Mouse (Mus musculus) liver, embryonic 13.5 days (tissue): ENCODE measurements around the gene Garem2. TPM values are rescaled to one million over a fixed set of nuclear protein-coding genes. Genes with fewer than 3 reads are reported as not detected.
A peak's percentile ranks its signal among the peaks of the same experiment; 100 is the strongest.

Experiments used
- ATAC-seq: fragments of 200-750 bp; cut with Nextera tagmentation; 2 replicates; pipeline ENCODE4 v1.8.0; 2017; ENCODE audit warnings: low read depth, mild to moderate bottlenecking, moderate number of reproducible peaks, moderate library complexity
- DNase-seq: peaks from one replicate; pipeline ENCODE4 v3.0.0; 2022
- H3K27ac ChIP-seq: fragments of 300-500 bp; sonication (generic); 2 replicates; pipeline ENCODE4 v1.5.1; 2015; ENCODE audit warnings: moderate library complexity, mild to moderate bottlenecking, inconsistent platforms
- H3K27me3 ChIP-seq: fragments of 300-500 bp; sonication (generic); 2 replicates; pipeline ENCODE4 v1.6.1; 2015; ENCODE audit warnings: mild to moderate bottlenecking, inconsistent platforms
- H3K36me3 ChIP-seq: fragments of 300-500 bp; sonication (generic); 2 replicates; pipeline ENCODE4 v1.6.1; 2015; ENCODE audit warnings: mild to moderate bottlenecking, inconsistent platforms
- H3K4me1 ChIP-seq: fragments of 300-500 bp; sonication (generic); replicated peaks from 2 replicates; pipeline ENCODE4 v1.6.1; 2015; ENCODE audit warnings: inconsistent platforms
- H3K4me2 ChIP-seq: fragments of 300-500 bp; sonication (generic); 2 replicates; pipeline ENCODE4 v1.6.1; 2015; ENCODE audit warnings: inconsistent platforms, mild to moderate bottlenecking, moderate library complexity
- H3K4me3 ChIP-seq: fragments of 300-500 bp; sonication (generic); replicated peaks from 2 replicates; pipeline ENCODE4 v1.5.1; 2015; ENCODE audit warnings: mild to moderate bottlenecking, inconsistent platforms
- H3K9ac ChIP-seq: fragments of 300-500 bp; sonication (generic); 2 replicates; pipeline ENCODE4 v1.6.1; 2015; ENCODE audit warnings: mild to moderate bottlenecking, inconsistent platforms
- H3K9me3 ChIP-seq: fragments of 300-500 bp; sonication (generic); replicated peaks from 2 replicates; pipeline ENCODE4 v1.6.1; 2016; ENCODE audit warnings: inconsistent platforms
- WGBS: fragments of 180-500 bp; shearing (Covaris S2); methylation state at CpG from one replicate; pipeline ENCODE4 v1.1.7; 2015; ENCODE audit not compliant: insufficient replicate concordance; 5-methylcytosine and 5-hydroxymethylcytosine counted together
- polyA plus RNA-seq: library from polyadenylated mRNA; unstranded; fragments of >200 nt; fragmentation: Nextera tagmentation; extraction: Ambion mirVana; gene quantifications from 2 replicates; pipeline ENCODE4 v1.2.1, GENCODE M21; 2015

Garem2 gene
- polyA plus RNA-seq, 1 experiment from 2014 or later: 0.03 TPM

DNA sequence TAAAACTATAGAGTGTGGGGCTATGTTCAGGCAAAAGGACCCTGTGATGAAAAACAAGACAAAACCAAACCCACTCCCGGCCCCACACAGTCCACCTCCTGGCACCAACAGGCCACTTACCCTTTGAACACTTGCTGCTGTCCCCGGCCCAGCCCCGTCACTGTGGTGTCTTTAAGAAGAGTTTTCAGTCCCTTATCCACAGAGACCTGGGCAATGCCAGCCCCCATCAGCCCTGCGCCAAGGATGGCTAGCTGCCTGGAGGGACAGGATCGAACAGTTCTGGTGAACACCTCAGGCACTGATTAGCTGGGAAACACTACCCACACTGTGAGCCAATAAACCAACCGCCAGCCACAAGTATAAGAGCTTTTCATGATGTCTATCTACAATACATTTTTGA, 23.7 kb downstream of the Garem2 start:
- no peaks in the 10 kb centered on the region for H3K4me1 ChIP-seq
- no peak overlapping the region for H3K4me3 ChIP-seq
- no peaks in the 10 kb centered on the region for H3K9me3 ChIP-seq
- H3K27me3 ChIP-seq: no peaks in the 10 kb centered on the region
- ATAC-seq (no peak), DNase-seq (no peak)
- H3K4me2 ChIP-seq: no peak overlapping the region
- H3K27ac ChIP-seq: no peak overlapping the region
- H3K9ac ChIP-seq: no peak overlapping the region
- WGBS: 82% methylated on average over 6 of the region's 6 CpGs
- H3K36me3 ChIP-seq: peaks cover 87% of the 10 kb centered on the region

GRCm38 (mm10) chr5:30131246-30131645, 26.3 kb downstream of the Garem2 start:
- no peaks in the 10 kb centered on the region for H3K27me3 ChIP-seq
- ATAC-seq (no peak), DNase-seq (no peak)
- no peak overlapping the region for H3K4me3 ChIP-seq
- H3K9me3 ChIP-seq: no peaks in the 10 kb centered on the region
- WGBS: 84% methylated on average over 4 of the region's 4 CpGs
- no peaks in the 10 kb centered on the region for H3K4me1 ChIP-seq
- H3K27ac ChIP-seq: no peak overlapping the region
- peaks cover 86% of the 10 kb centered on the region for H3K36me3 ChIP-seq
- H3K4me2 ChIP-seq: no peak overlapping the region
- H3K9ac ChIP-seq: no peak overlapping the region

DNA sequence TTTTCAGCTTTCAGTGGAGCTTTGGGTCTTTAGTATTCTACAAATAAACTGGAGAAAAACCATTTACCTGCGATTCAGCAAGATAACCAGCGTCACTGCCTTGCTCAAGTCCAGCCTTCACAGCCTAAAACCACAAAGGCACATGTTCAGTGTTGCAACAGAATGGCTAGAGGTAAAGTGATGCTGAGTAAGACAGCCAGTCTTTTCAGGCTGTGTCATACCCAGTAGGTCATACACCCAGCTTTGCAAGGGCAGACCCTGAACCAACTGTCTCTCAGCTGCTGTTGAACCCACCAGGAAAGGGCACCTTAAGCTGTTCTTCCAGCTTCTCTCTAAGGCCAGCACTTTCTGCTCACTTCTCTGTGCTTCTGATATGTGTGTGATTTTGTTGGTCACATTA, 27.2 kb downstream of the Garem2 start:
- Histone ChIP-seq H3K27ac (no peak overlapping the region), H3K4me2 (no peak overlapping the region), H3K9ac (no peak overlapping the region), H3K27me3 (no peaks in the 10 kb centered on the region), H3K4me3 (no peak overlapping the region), H3K4me1 (no peaks in the 10 kb centered on the region), H3K9me3 (no peaks in the 10 kb centered on the region), H3K36me3 (peaks cover 80% of the 10 kb centered on the region)
- ATAC-seq (no peak), DNase-seq (no peak)
- WGBS: 79% methylated on average over 2 of the region's 2 CpGs

DNA sequence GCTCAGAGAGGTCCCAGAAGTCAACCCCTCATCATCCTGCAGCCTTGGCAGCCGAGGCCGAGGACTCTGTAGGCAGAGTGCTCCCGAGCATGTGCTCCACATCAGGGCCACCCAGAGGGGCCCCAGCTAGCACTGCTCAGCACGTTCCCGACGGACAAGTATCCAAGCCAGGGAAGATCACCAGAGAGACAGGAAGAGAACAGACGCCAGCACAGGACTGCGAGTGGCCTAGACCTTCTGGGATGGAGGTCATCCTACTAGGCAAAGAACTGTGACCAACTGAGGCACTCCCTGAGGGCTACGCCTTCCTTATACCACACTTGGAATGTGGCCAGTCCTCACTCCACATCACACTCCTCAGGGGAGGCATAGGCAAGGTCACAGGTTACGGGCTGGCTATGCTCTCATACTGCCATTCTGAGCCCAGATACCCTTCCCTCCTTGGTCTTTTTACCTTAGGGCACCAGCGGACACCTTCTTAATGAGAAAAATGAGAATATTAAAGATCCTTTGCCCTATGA, 30.8 kb downstream of the Garem2 start:
- Histone ChIP-seq H3K4me2 (no peak overlapping the region), H3K27me3 (no peaks in the 10 kb centered on the region), H3K4me3 (no peak overlapping the region), H3K9me3 (no peaks in the 10 kb centered on the region), H3K36me3 (peaks cover 78% of the 10 kb centered on the region), H3K4me1 (no peaks in the 10 kb centered on the region), H3K9ac (no peak overlapping the region), H3K27ac (no peak overlapping the region)
- ATAC-seq (no peak), DNase-seq (no peak)
- 86% methylated on average over 11 of the region's 11 CpGs for WGBS

GRCm38 (mm10) chr5:30137271-30137670, 32.3 kb downstream of the Garem2 start:
- Histone ChIP-seq H3K36me3 (peaks cover 81% of the 10 kb centered on the region), H3K9ac (no peak overlapping the region), H3K27me3 (no peaks in the 10 kb centered on the region), H3K4me2 (no peak overlapping the region), H3K4me1 (no peaks in the 10 kb centered on the region), H3K4me3 (no peak overlapping the region), H3K9me3 (no peaks in the 10 kb centered on the region), H3K27ac (no peak overlapping the region)
- WGBS: 88% methylated on average over 9 of the region's 9 CpGs
- no peak for ATAC-seq
- no peak for DNase-seq

- WGBS: 81% methylated on average over 4 of the region's 4 CpGs
- Histone ChIP-seq H3K4me1 (no peaks in the 10 kb centered on the region), H3K4me2 (no peak overlapping the region), H3K4me3 (no peak overlapping the region), H3K27ac (no peak overlapping the region), H3K27me3 (no peaks in the 10 kb centered on the region), H3K9me3 (no peaks in the 10 kb centered on the region), H3K9ac (no peak overlapping the region), H3K36me3 (peaks cover 80% of the 10 kb centered on the region)
- ATAC-seq: no peak
- DNase-seq: no peak
Measured at GRCm38 (mm10) chr5:30138193-30138592, 33.2 kb downstream of the Garem2 start.

GRCm38 (mm10) chr5:30146526-30146925, 41.6 kb downstream of the Garem2 start:
- ATAC-seq: no peak
- no peak for DNase-seq
- H3K36me3 ChIP-seq: peaks cover 49% of the 10 kb centered on the region

DNA sequence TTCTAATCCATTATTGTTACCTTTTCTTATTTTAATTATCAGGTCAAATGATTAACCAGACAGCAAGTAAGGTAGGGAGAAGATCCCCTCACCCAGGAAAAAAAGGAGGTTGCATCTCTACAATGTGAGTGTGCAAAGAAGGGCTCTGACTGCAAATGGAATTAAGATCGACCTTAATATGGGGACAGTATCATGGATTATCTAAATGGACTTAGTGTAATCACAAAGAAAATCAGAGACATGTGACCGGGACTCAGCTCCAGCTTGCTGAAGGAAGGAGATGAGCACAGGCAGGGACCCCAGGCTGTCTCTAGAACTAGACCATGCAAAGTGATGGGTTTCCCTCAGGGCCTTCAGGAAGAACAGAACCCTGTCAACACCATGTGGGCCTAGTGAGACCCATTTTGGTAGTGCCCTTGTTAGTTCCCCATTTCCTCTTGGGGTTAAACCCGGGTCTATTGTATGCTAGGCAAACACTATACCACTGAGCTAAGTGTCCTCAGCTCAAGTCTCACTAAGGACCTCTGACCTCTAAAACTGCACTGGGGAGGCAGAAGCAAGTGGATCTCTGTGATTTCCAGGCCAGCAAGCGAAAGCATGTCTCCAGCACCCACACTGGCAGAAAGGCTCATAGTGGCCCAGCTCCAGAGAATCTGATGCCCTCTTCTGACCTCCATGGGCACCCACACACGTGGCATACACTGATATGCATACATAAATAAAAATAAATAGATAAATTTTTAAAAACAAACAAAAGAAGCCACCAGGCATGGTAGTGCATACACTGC, 43.4 kb downstream of the Garem2 start:
- no peaks in the 10 kb centered on the region for H3K9me3 ChIP-seq
- H3K27me3 ChIP-seq: no peaks in the 10 kb centered on the region
- H3K4me1 ChIP-seq: peaks cover 20% of the 10 kb centered on the region
- ATAC-seq (peak; percentile 15; the same call in 1 of the 2 replicates), DNase-seq (no peak)
- H3K9ac ChIP-seq: no peak overlapping the region
- H3K27ac ChIP-seq: no peak overlapping the region
- no peak overlapping the region for H3K4me3 ChIP-seq
- no peak overlapping the region for H3K4me2 ChIP-seq
- WGBS: 73% methylated on average over 5 of the region's 5 CpGs
- peaks cover 33% of the 10 kb centered on the region for H3K36me3 ChIP-seq

More at GRCm38 (mm10) chr5:30146526-30146925, 41.6 kb downstream of the Garem2 start:
- no peak overlapping the region for H3K9ac ChIP-seq
- no peak overlapping the region for H3K4me3 ChIP-seq
- no peaks in the 10 kb centered on the region for H3K9me3 ChIP-seq
- H3K27ac ChIP-seq: no peak overlapping the region
- no peak overlapping the region for H3K4me2 ChIP-seq
- no peaks in the 10 kb centered on the region for H3K27me3 ChIP-seq
- peaks cover 13% of the 10 kb centered on the region; the same call in 1 of the 2 replicates for H3K4me1 ChIP-seq
- WGBS: 87% methylated on average over 6 of the region's 6 CpGs

DNA sequence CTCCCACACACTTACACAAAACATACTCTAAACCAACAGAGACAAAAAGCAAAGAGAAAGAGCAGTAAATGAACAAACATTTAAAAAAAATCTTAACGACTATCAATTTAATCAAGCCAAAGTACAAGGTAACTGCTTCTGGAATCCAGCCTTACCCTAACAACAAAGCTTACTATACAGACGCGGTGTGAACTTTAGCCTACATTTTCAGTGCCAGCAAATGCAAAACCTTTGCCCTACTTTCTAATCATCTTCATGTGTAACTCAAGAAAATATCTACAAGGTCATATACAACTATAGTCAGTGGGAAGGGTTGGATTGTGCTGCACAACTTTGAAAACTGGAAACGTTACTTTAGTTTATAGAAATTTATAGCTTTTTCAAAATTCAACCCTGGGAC, 47.0 kb downstream of the Garem2 start:
- H3K4me3 ChIP-seq: no peak overlapping the region
- H3K36me3 ChIP-seq: peaks cover under 1% of the 10 kb centered on the region
- no peak overlapping the region for H3K27ac ChIP-seq
- ATAC-seq: no peak
- H3K9ac ChIP-seq: no peak overlapping the region
- no peak for DNase-seq
- peak overlapping the region; percentile 18; the same call in 1 of the 2 replicates for H3K4me2 ChIP-seq
- 74% methylated on average over 4 of the region's 4 CpGs for WGBS
- no peaks in the 10 kb centered on the region for H3K9me3 ChIP-seq
- no peaks in the 10 kb centered on the region for H3K27me3 ChIP-seq
- H3K4me1 ChIP-seq: peaks cover 37% of the 10 kb centered on the region

GRCm38 (mm10) chr5:30152413-30152812, 47.5 kb downstream of the Garem2 start:
- Histone ChIP-seq H3K4me2 (no peak overlapping the region), H3K27ac (no peak overlapping the region), H3K4me1 (peaks cover 39% of the 10 kb centered on the region), H3K9ac (no peak overlapping the region), H3K27me3 (no peaks in the 10 kb centered on the region), H3K9me3 (no peaks in the 10 kb centered on the region), H3K36me3 (no peaks in the 10 kb centered on the region), H3K4me3 (no peak overlapping the region)
- DNase-seq (no peak), ATAC-seq (no peak)
- 79% methylated on average over 1 of the region's 1 CpGs for WGBS

GRCm38 (mm10) chr5:30153222-30153621, 48.3 kb downstream of the Garem2 start:
- H3K4me2 ChIP-seq: peak overlapping the region; percentile 77
- H3K4me3 ChIP-seq: peak overlapping the region; percentile 97
- DNase-seq (no peak), ATAC-seq (no peak)
- no peaks in the 10 kb centered on the region for H3K27me3 ChIP-seq
- H3K9ac ChIP-seq: peak overlapping the region; percentile 33; the same call in 1 of the 2 replicates
- H3K36me3 ChIP-seq: no peaks in the 10 kb centered on the region
- H3K4me1 ChIP-seq: peaks cover 45% of the 10 kb centered on the region
- 0 out of 2 replicates have a peak overlapping the region, but pooled peaks have one; percentile 39 for H3K27ac ChIP-seq
- H3K9me3 ChIP-seq: no peaks in the 10 kb centered on the region
- WGBS: 76% methylated on average over 2 of the region's 2 CpGs

GRCm38 (mm10) chr5:30154013-30154412, 49.1 kb downstream of the Garem2 start:
- Histone ChIP-seq H3K4me3 (peak overlapping the region; percentile 97), H3K4me1 (peaks cover 46% of the 10 kb centered on the region), H3K9me3 (no peaks in the 10 kb centered on the region), H3K4me2 (peak overlapping the region; percentile 77), H3K27ac (peak overlapping the region; percentile 92), H3K36me3 (no peaks in the 10 kb centered on the region), H3K9ac (peak overlapping the region; percentile 96), H3K27me3 (no peaks in the 10 kb centered on the region)
- no peak for DNase-seq
- no peak for ATAC-seq
- 22% methylated on average over 4 of the region's 4 CpGs for WGBS
